Mouse (Mus musculus) bone marrow, adult 2 months (tissue): ENCODE data around the gene Borcs8. TPM values are rescaled to one million over a fixed set of nuclear protein-coding genes. Genes with fewer than 3 reads are reported as not detected.

Experiments
- H3K27ac ChIP-seq: fragments of 200-500 bp; 2 replicates; pipeline ENCODE4 v1.5.1; 2012; ENCODE audit warnings: low read depth, mild to moderate bottlenecking, control low read depth, inconsistent platforms, low read length; ENCODE audit not compliant: control insufficient read depth, poor library complexity, insufficient read depth
- H3K4me1 ChIP-seq: fragments of 200-500 bp; 2 replicates; pipeline ENCODE4 v1.6.1; 2011; ENCODE audit warnings: low read length; ENCODE audit not compliant: control insufficient read depth, insufficient read depth
- H3K4me3 ChIP-seq: fragments of 200-500 bp; replicated peaks from 2 replicates; pipeline ENCODE3; 2011; ENCODE audit warnings: mild to moderate bottlenecking, low read depth, low read length, control low read depth; ENCODE audit not compliant: control insufficient read depth
- CTCF ChIP-seq: fragments of 200-500 bp; IDR thresholded peaks from 2 replicates; pipeline ENCODE4 v1.5.1; 2011; ENCODE audit warnings: low read length, control low read depth; ENCODE audit not compliant: control insufficient read depth, insufficient read depth
- POLR2A ChIP-seq: fragments of 200-500 bp; IDR thresholded peaks from 2 replicates; pipeline ENCODE4 v1.6.1; 2011; ENCODE audit warnings: low read depth, mild to moderate bottlenecking, control low read depth, low read length, borderline replicate concordance; ENCODE audit not compliant: control insufficient read depth
- WGBS: fragments of 180-500 bp; shearing (Covaris S2); methylation state at CpG from one replicate; pipeline ENCODE4 v1.1.7; 2018; 5-methylcytosine and 5-hydroxymethylcytosine counted together
- polyA plus RNA-seq: library from polyadenylated mRNA; stranded (reverse); fragments of >200 nt; gene quantifications from 2 replicates; pipeline ENCODE4 v1.2.4, GENCODE M21; 2011; ENCODE audit warnings: low replicate concordance; ENCODE audit not compliant: missing spikeins, insufficient read depth, insufficient read length

Borcs8 gene
- polyA plus RNA-seq, 1 experiment = 33.6 TPM

DNA sequence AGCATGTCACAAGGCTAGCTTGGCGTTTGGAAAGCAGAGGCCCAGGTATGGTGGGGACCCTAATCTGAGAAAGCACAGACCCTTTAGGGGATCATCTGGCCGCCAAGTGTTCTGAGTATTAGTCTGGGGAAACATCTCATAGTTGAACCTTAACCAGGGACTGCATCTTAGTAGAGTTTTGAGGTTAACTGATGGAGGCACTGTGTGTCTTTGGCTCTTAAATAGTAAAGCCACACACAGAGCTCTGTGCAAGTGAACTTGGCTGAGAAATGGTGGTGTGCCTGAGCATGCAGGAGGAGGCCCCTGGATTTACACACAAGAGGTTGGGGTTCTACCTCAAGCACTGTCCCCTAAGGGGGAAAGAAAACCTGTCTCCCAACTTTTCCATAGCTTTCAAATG is 38.9 kb downstream of the Borcs8 start:
- H3K27ac ChIP-seq = no peak overlapping the region

DNA sequence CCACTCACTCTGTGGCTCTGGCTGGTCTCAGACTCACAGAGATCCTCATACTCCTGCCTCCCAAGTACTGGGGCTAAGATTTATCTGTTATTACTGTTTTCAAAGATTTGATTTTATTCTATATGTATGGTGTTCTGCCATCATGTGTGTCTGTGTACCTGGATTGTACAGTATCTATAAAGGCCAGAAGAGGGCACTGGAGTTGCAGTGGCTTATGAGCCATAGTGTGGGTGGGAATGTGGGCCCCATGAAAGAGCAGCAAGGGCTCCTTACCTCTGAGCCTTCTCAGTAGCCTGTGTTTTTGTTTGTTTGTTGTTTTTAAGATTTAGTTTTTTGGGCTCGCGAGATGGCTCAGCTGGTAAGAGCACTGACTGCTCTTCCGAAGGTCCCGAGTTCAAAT is 39.8 kb downstream of the Borcs8 start:
- no peaks in the 10 kb centered on the region; the same call in 1 of the 2 replicates for H3K4me1 ChIP-seq
- TF ChIP-seq POLR2A (no peak), CTCF (peak; percentile 14; the same call in 1 of the 2 replicates)
- 96% methylated on average over 4 of the region's 4 CpGs for WGBS

More for the DNA sequence above, 38.9 kb downstream of the Borcs8 start:
- peaks cover 3% of the 10 kb centered on the region; the same call in 1 of the 2 replicates for H3K4me1 ChIP-seq
- 84% methylated on average over 2 of the region's 2 CpGs for WGBS
- TF ChIP-seq CTCF (no peak), POLR2A (no peak)
- H3K4me3 ChIP-seq = no peak overlapping the region

DNA sequence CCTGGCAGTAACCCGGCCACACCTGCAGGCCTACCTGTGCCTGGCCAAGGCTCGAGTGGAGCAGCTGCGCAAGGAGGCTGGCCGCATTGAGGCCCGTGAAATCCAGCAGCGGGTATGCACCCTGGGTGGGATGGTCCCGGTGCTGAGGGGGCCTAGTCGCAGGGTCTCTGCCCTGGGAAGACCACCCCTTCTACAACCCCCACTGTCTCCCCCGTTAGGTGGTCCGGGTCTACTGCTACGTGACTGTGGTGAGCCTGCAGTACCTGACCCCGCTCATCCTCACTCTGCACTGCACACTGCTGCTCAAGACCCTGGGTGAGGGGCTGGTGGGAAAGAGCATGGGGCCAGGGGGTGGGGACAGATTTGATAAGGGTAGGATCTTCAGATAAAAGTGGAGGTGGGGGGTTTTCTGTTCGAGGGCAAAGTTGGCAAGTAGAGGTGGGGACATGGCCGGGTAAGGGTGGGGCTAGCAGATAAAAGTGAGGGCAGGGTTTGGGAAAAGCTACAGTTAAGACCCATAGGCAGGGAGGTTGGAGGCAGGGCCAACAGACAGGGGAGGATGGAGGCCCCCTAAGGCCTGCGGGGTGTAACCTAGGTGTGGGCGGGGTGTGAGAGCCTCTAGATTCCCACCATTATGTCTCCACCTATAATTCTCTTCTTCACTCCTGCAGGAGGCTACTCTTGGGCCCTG is 42.1 kb downstream of the Borcs8 start:
- H3K27ac ChIP-seq = no peak overlapping the region
- no peak for TF ChIP-seq CTCF
- no peak for TF ChIP-seq POLR2A
- 77% methylated on average over 16 of the region's 16 CpGs for WGBS

More for the DNA sequence above, 39.8 kb downstream of the Borcs8 start:
- H3K27ac ChIP-seq = no peak overlapping the region
- H3K4me3 ChIP-seq = no peak overlapping the region

DNA sequence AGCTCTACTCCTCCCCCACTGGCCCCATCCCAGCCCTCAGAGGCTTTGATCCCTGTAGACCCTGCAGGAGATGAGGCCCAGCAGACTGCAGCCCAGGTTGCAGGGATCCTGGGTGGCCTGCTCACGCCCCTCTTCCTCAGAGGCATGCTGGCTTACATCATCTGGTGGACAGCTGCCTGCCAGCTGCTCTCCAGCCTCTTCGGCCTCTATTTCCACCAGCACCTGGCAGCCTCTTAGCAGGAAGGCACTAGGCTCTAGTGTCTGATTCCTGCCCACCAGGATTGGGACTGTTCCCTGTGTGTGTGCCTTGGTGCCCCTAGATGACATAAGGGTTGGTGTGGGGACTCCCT is 42.6 kb downstream of the Borcs8 start:
- H3K27ac ChIP-seq = no peak overlapping the region; the same call in 1 of the 2 replicates
- TF ChIP-seq POLR2A = no peak
- no peak for TF ChIP-seq CTCF
- WGBS = 85% methylated on average over 2 of the region's 2 CpGs
- H3K4me1 ChIP-seq = no peaks in the 10 kb centered on the region
- H3K4me3 ChIP-seq = no peak overlapping the region

More for the DNA sequence above, 42.1 kb downstream of the Borcs8 start:
- H3K4me1 ChIP-seq = no peaks in the 10 kb centered on the region
- no peak overlapping the region for H3K4me3 ChIP-seq

DNA sequence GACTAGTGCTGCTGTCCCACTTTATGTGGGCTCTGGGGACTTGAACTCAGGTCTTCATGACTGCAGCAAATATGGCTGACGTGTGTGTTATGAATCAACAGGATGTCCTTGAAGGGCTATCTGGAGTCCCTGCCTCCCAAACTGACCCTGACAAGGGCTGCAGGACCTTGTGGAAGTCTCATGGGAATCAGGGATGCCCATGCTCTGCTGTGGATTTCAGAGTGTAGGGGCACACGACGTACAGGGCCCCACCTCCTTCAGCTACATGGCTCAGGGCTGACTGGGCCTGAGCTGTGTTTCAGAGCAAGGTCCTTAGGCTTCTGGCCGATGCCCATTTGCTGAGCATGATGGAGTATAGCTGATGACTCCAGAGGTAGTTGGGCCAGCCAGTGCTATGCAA is 43.9 kb downstream of the Borcs8 start:
- Histone ChIP-seq H3K4me1 (no peaks in the 10 kb centered on the region), H3K27ac (no peak overlapping the region), H3K4me3 (no peak overlapping the region)
- no peak for TF ChIP-seq CTCF
- TF ChIP-seq POLR2A = no peak
- 83% methylated on average over 4 of the region's 4 CpGs for WGBS

DNA sequence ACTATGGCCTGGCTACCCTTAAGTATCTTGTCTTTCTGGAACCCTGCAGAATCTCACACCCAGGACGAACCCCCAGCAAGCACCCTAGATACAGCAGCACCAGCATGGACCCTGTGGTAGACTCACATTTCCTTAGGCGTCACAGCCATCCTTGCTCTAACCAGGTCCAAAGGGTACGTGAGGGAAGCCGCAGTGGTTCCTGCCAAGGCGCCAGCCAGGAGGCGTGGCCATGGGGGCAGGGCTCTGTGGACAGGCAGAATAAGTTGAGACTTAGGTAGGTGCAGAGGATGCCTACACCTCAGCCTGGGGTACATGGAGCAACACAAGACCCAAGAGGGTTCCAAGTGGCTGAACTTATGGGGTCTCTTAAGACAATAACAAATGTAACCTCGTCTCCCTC is 49.4 kb downstream of the Borcs8 start:
- H3K27ac ChIP-seq = no peak overlapping the region
- no peaks in the 10 kb centered on the region for H3K4me1 ChIP-seq
- no peak for TF ChIP-seq CTCF
- no peak for TF ChIP-seq POLR2A
- no peak overlapping the region for H3K4me3 ChIP-seq
- WGBS = 76% methylated on average over 7 of the region's 7 CpGs

DNA sequence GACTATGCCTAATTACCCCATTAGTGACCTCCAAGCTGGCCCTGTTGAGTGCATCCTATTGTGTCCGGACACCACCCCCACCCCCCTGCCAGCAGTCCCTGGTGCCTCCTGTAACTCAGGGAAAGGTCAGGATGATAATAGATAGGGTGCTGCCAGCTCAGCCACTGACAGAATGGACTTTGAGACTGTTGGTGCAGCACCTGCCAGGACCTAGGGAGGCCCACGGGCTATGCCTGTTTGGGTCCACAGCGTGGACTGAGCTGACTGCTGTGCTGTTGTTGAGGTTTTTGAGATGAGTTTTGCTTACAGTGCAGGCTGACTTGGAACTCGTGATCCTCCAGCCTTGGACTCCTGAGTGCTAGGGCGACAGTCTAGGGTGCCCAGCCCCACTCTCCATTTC is 53.9 kb downstream of the Borcs8 start:
- Histone ChIP-seq H3K4me1 (no peaks in the 10 kb centered on the region), H3K4me3 (no peak overlapping the region), H3K27ac (no peak overlapping the region)
- 84% methylated on average over 5 of the region's 5 CpGs for WGBS
- TF ChIP-seq CTCF (no peak), POLR2A (no peak)

DNA sequence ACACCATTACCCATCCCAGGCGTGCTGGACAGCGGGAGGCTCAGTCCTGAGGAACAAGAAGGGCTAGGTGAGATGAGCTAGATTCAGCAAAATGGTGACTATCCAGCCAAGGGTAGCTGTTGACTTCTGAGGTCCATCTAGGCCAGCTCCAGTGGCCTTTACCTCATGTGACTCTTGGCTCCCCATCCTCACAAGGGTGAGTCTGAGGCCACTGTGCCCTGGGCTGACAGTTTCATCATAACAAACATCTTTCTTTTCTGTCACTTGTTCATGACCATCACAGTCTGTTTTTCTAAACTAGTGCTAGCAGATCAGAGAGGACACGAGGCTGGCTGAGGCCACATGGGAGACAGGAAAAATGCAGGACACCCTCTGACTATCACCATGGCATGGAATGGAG is 54.9 kb downstream of the Borcs8 start:
- Histone ChIP-seq H3K4me1 (no peaks in the 10 kb centered on the region), H3K4me3 (no peak overlapping the region), H3K27ac (no peak overlapping the region)
- 94% methylated on average over 3 of the region's 3 CpGs for WGBS
- TF ChIP-seq POLR2A = no peak
- no peak for TF ChIP-seq CTCF

DNA sequence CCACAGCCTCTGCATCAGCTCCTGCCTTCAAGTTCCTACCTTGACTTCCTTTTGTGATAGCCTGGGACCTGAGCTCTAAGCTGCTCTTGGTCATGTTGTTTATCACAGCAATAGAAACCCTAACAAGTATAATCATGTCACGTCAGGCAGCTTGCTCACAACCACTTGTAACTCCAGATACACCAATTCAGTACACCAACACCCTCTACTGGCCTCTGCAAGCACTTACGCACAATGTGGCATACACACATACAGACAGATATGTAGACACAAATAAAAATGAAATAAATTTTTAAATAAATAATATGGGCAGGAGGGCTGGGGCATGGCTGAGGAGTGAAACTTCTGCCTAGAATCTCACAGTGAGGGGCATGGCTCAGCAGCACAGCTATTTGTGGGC is 56.5 kb downstream of the Borcs8 start:
- no peak overlapping the region for H3K4me3 ChIP-seq
- 72% methylated on average over 2 of the region's 2 CpGs for WGBS
- H3K4me1 ChIP-seq = peaks cover 3% of the 10 kb centered on the region; the same call in 1 of the 2 replicates
- no peak for TF ChIP-seq POLR2A
- H3K27ac ChIP-seq = no peak overlapping the region

Other genes with a start within 250 kb of the Borcs8 start
- gene Tssk6, start 237.3 kb upstream of the Borcs8 start, polyA plus RNA-seq = not detected in 2 replicates
- gene Ndufa13, start 236.9 kb upstream of the Borcs8 start, polyA plus RNA-seq = 41.2 and 61.7 TPM in 2 replicates
- gene Yjefn3, start 236.8 kb upstream of the Borcs8 start, polyA plus RNA-seq = not detected in 2 replicates
- gene Gatad2a, start 143.1 kb upstream of the Borcs8 start, polyA plus RNA-seq = 22.0 and 34.5 TPM in 2 replicates
- 29.7 and 51.9 TPM in 2 replicates for gene Mau2, start 96.8 kb upstream of the Borcs8 start, polyA plus RNA-seq
- 19.1 and 26.4 TPM in 2 replicates for gene Sugp1, start 96.7 kb upstream of the Borcs8 start, polyA plus RNA-seq
- 1.6 and 2.8 TPM in 2 replicates for gene Tm6sf2, start 66.6 kb upstream of the Borcs8 start, polyA plus RNA-seq
- not detected in 2 replicates for gene Hapln4, start 56.0 kb upstream of the Borcs8 start, polyA plus RNA-seq
- gene Ncan, start 18.6 kb upstream of the Borcs8 start, polyA plus RNA-seq = 0.13 and 0.50 TPM in 2 replicates
- 16.1 and 29.5 TPM in 2 replicates for gene Nr2c2ap, start 8.2 kb upstream of the Borcs8 start, polyA plus RNA-seq
- gene Rfxank, start 345 bp upstream of the Borcs8 start, polyA plus RNA-seq = 7.0 and 14.4 TPM in 2 replicates
- 1.3 and 2.7 TPM in 2 replicates for gene Mef2b, start 212 bp downstream of the Borcs8 start, polyA plus RNA-seq
- gene Tmem161a, start 32.9 kb downstream of the Borcs8 start, polyA plus RNA-seq = 10.8 and 22.0 TPM in 2 replicates
- gene Slc25a42, start 72.8 kb downstream of the Borcs8 start, polyA plus RNA-seq = 7.1 and 10.9 TPM in 2 replicates
- 89.1 and 192 TPM in 2 replicates for gene Sugp2, start 94.7 kb downstream of the Borcs8 start, polyA plus RNA-seq
- gene Armc6, start 95.0 kb downstream of the Borcs8 start, polyA plus RNA-seq = 2.9 and 9.8 TPM in 2 replicates
- 12.1 and 25.6 TPM in 2 replicates for gene Homer3, start 143.3 kb downstream of the Borcs8 start, polyA plus RNA-seq
- gene Ddx49, start 163.0 kb downstream of the Borcs8 start, polyA plus RNA-seq = 32.3 and 33.4 TPM in 2 replicates
- 85.8 and 91.7 TPM in 2 replicates for gene Cope, start 163.0 kb downstream of the Borcs8 start, polyA plus RNA-seq
- not detected in 2 replicates for gene Cers1, start 176.3 kb downstream of the Borcs8 start, polyA plus RNA-seq
- not detected in 2 replicates for gene Gdf1, start 190.3 kb downstream of the Borcs8 start, polyA plus RNA-seq
- 20.2 and 39.1 TPM in 2 replicates for gene Upf1, start 213.8 kb downstream of the Borcs8 start, polyA plus RNA-seq
- 19.6 TPM in 1 of 2 replicates, not detected in the other for gene Comp, start 234.1 kb downstream of the Borcs8 start, polyA plus RNA-seq